Mouse (Mus musculus) layer of hippocampus, postnatal 10 days (tissue): ENCODE data around the gene Dnah7c. TPM values are rescaled to one million over a fixed set of nuclear protein-coding genes. Genes with fewer than 3 reads are reported as not detected.

Experiments used
- DNase-seq, 2 experiments: peaks; one replicate each; pipeline ENCODE4 v3.0.0; 2021; ENCODE audit warnings: low spot score in 2 of 2
- total RNA-seq, 2 experiments: library from RNA; stranded (reverse); gene quantifications; 2 replicates each; pipeline ENCODE4 v1.2.3; 2021

Gene Dnah7c
- total RNA-seq, 2 experiments from 2014 or later: 1.2 to 2.1 TPM

DNA sequence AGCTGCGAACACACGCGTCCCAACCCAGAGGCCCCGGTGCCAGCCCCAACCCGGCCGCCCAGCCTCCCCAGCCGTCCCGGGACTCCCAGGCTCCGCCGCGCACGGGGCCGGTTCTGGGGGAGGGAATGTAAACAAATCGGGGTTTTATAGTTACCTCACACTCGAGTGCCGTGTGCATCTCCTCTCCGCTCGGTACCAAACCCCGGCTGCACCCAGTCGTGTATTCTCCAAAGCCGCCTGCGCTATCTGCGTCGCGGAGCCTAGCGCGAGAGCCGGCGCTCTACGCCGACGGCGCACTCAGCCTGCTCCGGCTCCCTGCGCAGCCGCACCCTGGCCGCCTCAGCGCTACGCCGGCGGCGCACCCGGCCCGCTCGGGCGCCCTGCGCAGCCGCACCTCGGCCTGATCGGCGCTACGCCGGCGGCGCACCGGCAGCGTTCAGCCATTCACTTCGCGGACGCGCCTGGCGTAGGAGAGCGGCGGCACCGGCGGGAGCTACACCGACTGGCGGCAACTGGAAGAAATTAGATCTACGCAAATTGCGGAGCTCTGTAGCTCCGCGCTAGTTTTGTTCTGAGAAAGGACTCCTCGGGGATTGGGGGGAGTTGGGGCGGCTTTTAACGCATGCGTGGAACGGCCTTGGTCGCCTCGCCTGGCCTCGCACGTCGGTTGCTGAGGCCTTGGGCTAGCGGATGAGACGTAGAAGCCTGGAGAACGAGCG, 428.1 kb downstream of the Dnah7c start:
- peak; percentile 99 to 100 for DNase-seq

DNA sequence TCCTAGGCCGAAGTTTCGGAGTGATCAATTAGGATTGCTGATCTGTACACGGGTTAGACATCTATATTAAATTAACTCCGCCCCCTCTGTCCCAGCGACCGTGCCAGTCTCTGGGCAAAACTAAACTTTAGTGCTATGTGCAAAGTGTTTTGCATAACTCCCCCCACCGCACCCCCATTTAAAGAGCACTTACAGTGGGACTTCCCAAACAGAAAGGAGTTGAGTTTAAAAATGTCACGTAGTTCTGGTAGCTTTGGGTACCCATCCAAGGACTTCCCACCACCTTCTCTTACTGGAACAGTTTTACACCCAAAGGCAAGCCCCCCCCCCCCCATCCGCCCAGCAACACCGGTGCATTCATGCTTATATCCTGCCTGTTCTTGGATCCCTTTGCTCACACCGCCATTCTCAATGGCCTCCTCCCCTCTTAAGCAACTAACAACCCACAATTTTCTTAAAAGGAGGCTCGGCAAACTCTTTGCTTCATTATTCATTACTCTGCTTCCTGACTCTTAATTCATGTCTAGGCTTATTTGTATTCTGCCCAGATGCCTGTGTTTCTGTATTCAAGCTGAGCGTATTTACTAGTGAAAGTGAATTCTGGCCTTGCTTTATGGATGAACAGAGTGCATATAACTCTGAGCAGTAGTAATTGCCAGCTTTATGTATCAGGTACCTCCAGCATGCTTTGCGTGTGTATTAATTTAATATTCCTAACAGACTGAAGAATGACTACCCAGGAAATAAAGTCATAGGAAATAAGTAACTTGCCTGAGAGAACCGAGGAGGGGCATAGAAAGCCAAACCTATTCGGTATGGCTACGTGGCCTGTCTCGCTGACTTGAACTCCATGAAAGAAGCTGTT, 428.9 kb downstream of the Dnah7c start:
- DNase-seq: peak in 1 of 2 experiments; percentile 13

DNA sequence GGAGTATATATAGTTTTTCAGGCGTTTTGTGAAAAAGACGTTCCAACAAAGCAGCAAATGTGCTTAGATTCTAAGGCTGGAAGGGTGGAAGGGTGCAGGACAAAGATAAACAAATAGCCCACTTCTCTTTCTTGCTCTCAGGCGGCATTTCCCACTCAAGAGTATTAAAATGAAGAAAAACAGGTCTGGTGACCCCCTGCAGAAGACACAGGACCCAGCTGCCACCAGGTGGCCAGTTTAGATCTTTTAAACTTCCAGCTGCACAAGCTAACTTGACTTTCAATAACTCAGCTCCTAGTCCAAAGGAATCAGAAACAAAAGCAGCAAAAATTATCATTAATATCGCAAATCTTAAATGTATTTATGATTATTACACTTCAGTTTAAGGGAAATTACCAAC, 431.1 kb downstream of the Dnah7c start:
- no peak for DNase-seq
